Mouse (Mus musculus) urinary bladder, postnatal 4 days (tissue): ENCODE measurements around the gene Relch.
"Not testable (repeated sequence)": the region's sequence is repeated elsewhere in the genome, so short reads cannot be mapped to it uniquely, and the experiment has no call there.

Experiments
- DNase-seq, 2 experiments: peaks; one replicate each; pipeline ENCODE4 v3.0.0; 2021 to 2022; ENCODE audit warnings: low spot score in 2 of 2

Relch gene

GRCm38 (mm10) chr1:105746444-105746843, 82.8 kb downstream of the Relch start:
- DNase-seq, result no peak

- no peak for DNase-seq
Observed at GRCm38 (mm10) chr1:105746858-105747596, 83.4 kb downstream of the Relch start.

GRCm38 (mm10) chr1:105748091-105748799, 84.6 kb downstream of the Relch start:
- DNase-seq, result no peak

GRCm38 (mm10) chr1:105752196-105752595, 88.5 kb downstream of the Relch start:
- DNase-seq, result no peak

- DNase-seq, result no peak
Observed at GRCm38 (mm10) chr1:105752944-105753343, 89.3 kb downstream of the Relch start.

GRCm38 (mm10) chr1:105758798-105759197, 95.1 kb downstream of the Relch start:
- DNase-seq, result no peak

- no peak for DNase-seq
Observed at GRCm38 (mm10) chr1:105759422-105760165, 95.9 kb downstream of the Relch start.

GRCm38 (mm10) chr1:105765586-105765985, 101.9 kb downstream of the Relch start:
- no peak for DNase-seq

GRCm38 (mm10) chr1:105766099-105766498, 102.4 kb downstream of the Relch start:
- DNase-seq, result not testable (repeated sequence)

GRCm38 (mm10) chr1:105768397-105768796, 104.7 kb downstream of the Relch start:
- DNase-seq, result no peak

- DNase-seq, result no peak
Observed at GRCm38 (mm10) chr1:105770685-105771084, 107.0 kb downstream of the Relch start.

- no peak for DNase-seq
Observed at GRCm38 (mm10) chr1:105776426-105776825, 112.8 kb downstream of the Relch start.

GRCm38 (mm10) chr1:105780079-105780456, 116.4 kb downstream of the Relch start:
- DNase-seq, result no peak

GRCm38 (mm10) chr1:105780457-105781364, 117.0 kb downstream of the Relch start, which contains the start of gene Tnfrsf11a:
TSS of gene Tnfrsf11a (plus strand) at chr1:105780718.
- peak; percentile 60 to 66 for DNase-seq

- DNase-seq, result no peak
Observed at GRCm38 (mm10) chr1:105781391-105782146, 117.9 kb downstream of the Relch start.

- DNase-seq, result no peak
Observed at GRCm38 (mm10) chr1:105784257-105785016, 120.8 kb downstream of the Relch start.

- DNase-seq, result no peak
Observed at GRCm38 (mm10) chr1:105785146-105785545, 121.5 kb downstream of the Relch start.

GRCm38 (mm10) chr1:105786731-105787357, 123.2 kb downstream of the Relch start:
- no peak for DNase-seq

GRCm38 (mm10) chr1:105790103-105790502, 126.4 kb downstream of the Relch start:
- DNase-seq, result no peak
